Mouse (Mus musculus) lung, postnatal 0 days (tissue): Measurements from ENCODE around the gene Cdca4.
A peak's percentile ranks its signal among the peaks of the same experiment; 100 is the strongest.

Experiments
- CTCF ChIP-seq: IDR thresholded peaks from 2 replicates; pipeline ENCODE4 v1.5.1; 2016; ENCODE audit warnings: antibody characterized with exemption, mild to moderate bottlenecking
- EP300 ChIP-seq: IDR thresholded peaks from 2 replicates; pipeline ENCODE4 v1.6.1; 2016; ENCODE audit warnings: antibody characterized with exemption, mild to moderate bottlenecking, control low read depth

DNA sequence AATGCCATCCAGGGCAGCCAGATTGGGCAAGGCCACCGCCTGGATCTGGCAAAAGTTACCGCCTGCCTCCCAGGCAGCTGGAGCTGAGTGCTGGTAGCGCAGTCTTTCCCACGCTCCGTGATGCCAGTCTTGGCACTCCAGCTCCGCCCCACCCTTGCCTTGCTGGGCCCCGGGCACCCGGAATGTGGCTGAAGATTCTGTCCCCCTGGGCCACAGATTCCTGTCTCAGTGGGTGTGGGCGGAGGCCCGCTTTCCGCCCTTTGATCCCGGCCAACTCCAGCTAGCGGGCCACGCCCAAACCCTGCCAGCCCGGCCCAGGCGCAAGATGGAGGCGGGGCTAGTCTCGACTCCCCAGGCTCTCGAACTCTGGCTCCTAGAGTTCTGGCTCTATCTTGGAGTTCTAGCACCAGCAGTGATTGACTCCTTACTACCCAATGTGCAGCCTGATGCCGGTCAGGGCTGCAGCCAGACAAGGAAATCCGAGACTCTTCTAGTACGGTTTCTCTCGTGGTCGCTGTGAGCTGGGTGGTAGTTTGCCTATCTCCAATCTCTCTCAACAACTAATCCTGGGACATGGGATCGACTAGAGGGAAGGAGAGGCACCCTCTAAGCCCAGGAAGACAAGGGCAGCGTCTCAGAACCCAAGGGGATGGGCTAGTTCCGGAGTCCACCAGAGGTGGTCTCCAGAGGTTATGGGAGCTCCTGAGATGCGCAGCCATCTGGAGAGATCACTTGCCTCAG lies 47.3 kb upstream of the Cdca4 start:
- TF ChIP-seq CTCF (no peak; the same call in 1 of the 2 replicates), EP300 (peak; percentile 74)
